Mouse (Mus musculus) MEL (cell line): ENCODE results near the gene Gm20388.

Experiments used
- NRF1 ChIP-seq: IDR thresholded peaks from 2 replicates; pipeline ENCODE4 v1.6.1; 2014; ENCODE audit warnings: low read depth, mild to moderate bottlenecking, inconsistent platforms, low read length, improper control_type of control experiment, moderate library complexity; ENCODE audit not compliant: poor library complexity, insufficient read depth, severe bottlenecking
- RCOR1 ChIP-seq: IDR thresholded peaks from 2 replicates; pipeline ENCODE4 v1.6.1; 2012; ENCODE audit warnings: low read depth, mild to moderate bottlenecking, inconsistent platforms, low read length, improper control_type of control experiment

GRCm38 (mm10) chr8:124151881-124152280, 4241.2 kb downstream of the Gm20388 start:
- no peak for TF ChIP-seq RCOR1
- TF ChIP-seq NRF1 = no peak
